Comparison of ENCODE assay signal across 20 mouse cellular contexts in genomic region chr11:24397710-24398109, GRCm38 (mm10).
"Had no signal": no experiment of that assay in that cellular context is flagged by ENCODE, and none has a peak within 500 bp of the region (broad histone marks: within the 10 kb centered on the region; RNA-seq: fewer than 3 reads in every experiment).

No protein-coding gene starts in this region.

- H3K9ac ChIP-seq: lung, embryonic 14.5 days; midbrain, embryonic 12.5 days; neural tube, embryonic 13.5 days; neural tube, embryonic 15.5 days had no signal

- H3K36me3 ChIP-seq: midbrain, embryonic 10.5 days; midbrain, embryonic 12.5 days; neural tube, embryonic 13.5 days; neural tube, embryonic 15.5 days had no signal

- H3K9me3 ChIP-seq: midbrain, embryonic 12.5 days; neural tube, embryonic 13.5 days; neural tube, embryonic 15.5 days had no signal

- H3K27me3 ChIP-seq: midbrain, embryonic 12.5 days; neural tube, embryonic 13.5 days; neural tube, embryonic 15.5 days had no signal

- DNase-seq: lung, adult 18-20 months; lung, embryonic 14.5 days; lung, postnatal 14 days; lung, postnatal 36 days; midbrain, embryonic 14.5 days; retina, postnatal 1 day; right cerebral cortex, adult 18-20 months; right cerebral cortex, postnatal 25 days; right cerebral cortex, postnatal 4 days; spleen, adult 18-20 months; thymus, adult 18-20 months; thymus, postnatal 14 days; thymus, postnatal 4 days had no signal

- ATAC-seq: midbrain, embryonic 16.5 days had no signal

- H3K4me2 ChIP-seq: lung, embryonic 14.5 days; midbrain, embryonic 12.5 days; neural tube, embryonic 13.5 days; neural tube, embryonic 15.5 days had no signal

- H3K27ac ChIP-seq: macrophage; midbrain, embryonic 10.5 days; midbrain, embryonic 12.5 days; neural tube, embryonic 13.5 days; neural tube, embryonic 15.5 days had no signal

- H3K4me1 ChIP-seq: midbrain, embryonic 10.5 days; midbrain, embryonic 12.5 days; neural tube, embryonic 13.5 days; neural tube, embryonic 15.5 days had no signal

- H3K4me3 ChIP-seq: midbrain, embryonic 10.5 days; midbrain, embryonic 12.5 days; myocyte; neural tube, embryonic 13.5 days; neural tube, embryonic 15.5 days had no signal
